ENCODE assay signal across 9 mouse cellular contexts in the genomic region with DNA sequence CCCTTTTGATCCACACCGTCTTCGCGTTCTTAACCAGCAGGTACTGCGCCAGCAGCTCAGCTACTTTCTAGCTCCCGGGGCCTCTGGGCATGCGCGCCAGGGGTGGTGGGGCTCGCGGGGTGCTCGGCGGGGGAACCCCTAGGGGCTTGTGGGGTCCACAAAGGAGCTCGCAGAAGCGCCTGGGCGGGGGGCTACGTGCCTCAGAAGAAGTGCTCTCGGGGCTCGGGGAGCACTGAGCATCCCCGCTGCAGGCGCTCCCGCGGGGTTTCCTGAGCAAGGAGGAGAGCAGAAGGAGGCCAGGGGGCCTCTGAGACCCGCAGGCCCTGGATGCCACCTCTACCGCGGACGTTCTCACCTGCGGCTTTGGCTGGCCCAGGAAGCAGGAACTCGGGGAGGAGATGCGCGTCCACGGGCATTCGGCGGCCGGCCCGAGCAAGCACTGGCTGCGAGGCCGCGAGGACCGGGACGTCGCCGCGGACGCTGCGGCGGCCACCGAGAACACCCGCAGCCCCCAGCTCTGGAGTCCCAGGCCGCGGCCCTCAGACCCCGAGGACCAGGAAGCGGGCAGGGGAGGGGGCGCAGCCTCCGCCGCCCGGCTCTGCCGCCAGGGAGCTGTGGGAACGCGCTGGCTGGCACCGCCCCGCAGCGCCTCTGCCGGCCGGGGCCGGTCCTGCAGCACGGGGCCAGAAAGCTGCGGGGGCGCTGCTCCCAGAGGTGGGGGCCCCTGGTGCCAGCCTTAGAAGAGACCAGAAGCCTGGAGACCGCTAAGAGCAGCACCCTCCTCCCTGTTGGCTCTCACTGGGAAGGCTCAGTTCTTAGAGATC. TPM values are rescaled to one million over a fixed set of nuclear protein-coding genes. Genes with fewer than 3 reads are reported as not detected.
DNase-seq lines count a peak whose midpoint lies in the region; ATAC-seq and TF ChIP-seq lines count a peak whose summit lies in the region.
"Had no signal": no experiment of that assay in that cellular context is flagged by ENCODE, and none has a peak within 500 bp of the region (broad histone marks: within the 10 kb centered on the region; RNA-seq: fewer than 3 reads in every experiment).

No protein-coding gene starts in this region.

- 23% methylated on average over 31 of the region's 68 CpGs for WGBS in intestine, postnatal 0 days
- WGBS in limb, embryonic 13.5 days: 19% methylated on average over 34 of the region's 68 CpGs
- WGBS in midbrain, postnatal 0 days: 13% methylated on average over 27 of the region's 68 CpGs

- H3K36me3 ChIP-seq in intestine, postnatal 0 days (ENCODE audit: control insufficient read depth, insufficient read depth): no peaks in the 10 kb centered on the region
- H3K36me3 ChIP-seq in limb, embryonic 13.5 days: no peaks in the 10 kb centered on the region
- H3K36me3 ChIP-seq in midbrain, postnatal 0 days (ENCODE audit: insufficient read depth, low read length): no peaks in the 10 kb centered on the region
- H3K36me3 ChIP-seq: G1E had no signal

- peak overlapping the region; percentile 40 for H3K9ac ChIP-seq in intestine, postnatal 0 days (ENCODE audit: low read depth, low read length)
- H3K9ac ChIP-seq in limb, embryonic 13.5 days: peak overlapping the region; percentile 74
- H3K9ac ChIP-seq in midbrain, postnatal 0 days (replicated peaks; ENCODE audit: low read length, poor library complexity, severe bottlenecking): peak overlapping the region; percentile 67

- H3K27me3 ChIP-seq in intestine, postnatal 0 days (replicated peaks; ENCODE audit: control insufficient read depth, insufficient read depth, low read length): 0 out of 2 replicates have a peak, but pooled peaks cover 3% of the 10 kb centered on the region
- peaks cover 42% of the 10 kb centered on the region for H3K27me3 ChIP-seq in limb, embryonic 13.5 days
- peaks cover 3% of the 10 kb centered on the region; the same call in 1 of the 2 replicates for H3K27me3 ChIP-seq in midbrain, postnatal 0 days (ENCODE audit: insufficient read depth, low read length)

- DNase-seq in gastrocnemius, postnatal 14 days: peak; percentile 20
- DNase-seq in gastrocnemius, adult 8-10 months (ENCODE audit: low spot score in 2 of 2): no peak
- peak; percentile 78 to 80 for DNase-seq in cerebellum, postnatal 10 days
- peak; percentile 43 to 65 for DNase-seq in frontal cortex, postnatal 25 days (ENCODE audit: low spot score in 2 of 2)
- DNase-seq in midbrain, postnatal 0 days (ENCODE audit: low spot score): peak; percentile 50
- DNase-seq in thymus, postnatal 0 days (ENCODE audit: low spot score): peak; percentile 24

- no peaks in the 10 kb centered on the region for H3K4me1 ChIP-seq in intestine, postnatal 0 days (replicated peaks; ENCODE audit: control insufficient read depth, insufficient read depth, low read length)
- H3K4me1 ChIP-seq in limb, embryonic 13.5 days: no peaks in the 10 kb centered on the region
- no peaks in the 10 kb centered on the region for H3K4me1 ChIP-seq in midbrain, postnatal 0 days (ENCODE audit: insufficient read depth, low read length)

- ATAC-seq in intestine, postnatal 0 days: 0 out of 2 replicates have a peak, but pooled peaks have one; percentile 41
- peak; percentile 76 for ATAC-seq in limb, embryonic 13.5 days (ENCODE audit: low FRiP score, low read depth)
- ATAC-seq in midbrain, postnatal 0 days (ENCODE audit: low FRiP score): peak; percentile 91

- TF ChIP-seq CTCF in intestine, postnatal 0 days (IDR thresholded peaks at IDR 0.05; ENCODE audit: low read depth): peak; percentile 73
- TF ChIP-seq CTCF in midbrain, postnatal 0 days (IDR thresholded peaks at IDR 0.05): peak; percentile 67

- no peaks in the 10 kb centered on the region for H3K9me3 ChIP-seq in intestine, postnatal 0 days (ENCODE audit: control insufficient read depth)
- no peaks in the 10 kb centered on the region for H3K9me3 ChIP-seq in limb, embryonic 13.5 days
- H3K9me3 ChIP-seq in midbrain, postnatal 0 days (ENCODE audit: low read length): no peaks in the 10 kb centered on the region
- H3K9me3 ChIP-seq: G1E had no signal

- no peak overlapping the region for H3K27ac ChIP-seq in intestine, postnatal 0 days (ENCODE audit: low read depth, low read length)
- H3K27ac ChIP-seq in limb, embryonic 13.5 days: no peak overlapping the region
- H3K27ac ChIP-seq in midbrain, postnatal 0 days (ENCODE audit: low read depth, low read length): peak overlapping the region; percentile 43; the same call in 1 of the 2 replicates

- peak overlapping the region; percentile 43 for H3K4me3 ChIP-seq in intestine, postnatal 0 days (ENCODE audit: low read depth, low read length)
- peak overlapping the region; percentile 58 for H3K4me3 ChIP-seq in limb, embryonic 13.5 days
- peak overlapping the region; percentile 58 for H3K4me3 ChIP-seq in midbrain, postnatal 0 days (ENCODE audit: low read depth, low read length)

- intact Hi-C loops in gastrocnemius, postnatal 14 days (cut with DNase I; ENCODE audit: low total_unique reads): no loop called here

- peak overlapping the region; percentile 81 for H3K4me2 ChIP-seq in intestine, postnatal 0 days (replicated peaks; ENCODE audit: low read depth)
- H3K4me2 ChIP-seq in limb, embryonic 13.5 days (replicated peaks): peak overlapping the region; percentile 69
- peak overlapping the region; percentile 57 for H3K4me2 ChIP-seq in midbrain, postnatal 0 days (ENCODE audit: low read depth, low read length, poor library complexity, severe bottlenecking)

RNA-seq across cellular contexts. Expression of a gene that starts 5.6 kb away (rescaled TPM):
- total RNA-seq in gastrocnemius, postnatal 14 days (2021): not detected
- not detected for total RNA-seq in gastrocnemius, adult 8-10 months (2022)
- polyA plus RNA-seq in intestine, postnatal 0 days (2015; fragmentation: Nextera tagmentation; extraction: Ambion mirVana): not detected in 2 replicates
- polyA plus RNA-seq in limb, embryonic 13.5 days (2015; fragmentation: Nextera tagmentation; extraction: Ambion mirVana): not detected in 2 replicates
- total RNA-seq in midbrain, postnatal 0 days (2014; rRNA removed): not detected in 2 replicates
- not detected in 2 replicates for polyA plus RNA-seq in midbrain, postnatal 0 days (2015; fragmentation: Nextera tagmentation; extraction: Ambion mirVana)
- polyA plus RNA-seq in thymus, postnatal 0 days (2015; fragmentation: Nextera tagmentation; extraction: Ambion mirVana): not detected in 2 replicates
- total RNA-seq: G1E had no signal
- polyA plus RNA-seq: G1E had no signal

RNA-seq across cellular contexts. Expression of a gene that starts 25.1 kb away (rescaled TPM):
- total RNA-seq in gastrocnemius, postnatal 14 days (2021): not detected
- not detected for total RNA-seq in gastrocnemius, adult 8-10 months (2022)
- not detected in 2 replicates for polyA plus RNA-seq in intestine, postnatal 0 days (2015; fragmentation: Nextera tagmentation; extraction: Ambion mirVana)
- polyA plus RNA-seq in limb, embryonic 13.5 days (2015; fragmentation: Nextera tagmentation; extraction: Ambion mirVana): not detected in 2 replicates
- not detected in 2 replicates for total RNA-seq in midbrain, postnatal 0 days (2014; rRNA removed)
- polyA plus RNA-seq in midbrain, postnatal 0 days (2015; fragmentation: Nextera tagmentation; extraction: Ambion mirVana): not detected in 2 replicates
- polyA plus RNA-seq in thymus, postnatal 0 days (2015; fragmentation: Nextera tagmentation; extraction: Ambion mirVana): not detected in 2 replicates
- total RNA-seq: G1E had no signal
- polyA plus RNA-seq: G1E had no signal

RNA-seq across cellular contexts. Expression of a gene that starts 25.3 kb away (rescaled TPM):
- not detected for total RNA-seq in gastrocnemius, postnatal 14 days (2021)
- total RNA-seq in gastrocnemius, adult 8-10 months (2022): not detected
- 0.34 and 0.69 TPM in 2 replicates for polyA plus RNA-seq in intestine, postnatal 0 days (2015; fragmentation: Nextera tagmentation; extraction: Ambion mirVana)
- polyA plus RNA-seq in limb, embryonic 13.5 days (2015; fragmentation: Nextera tagmentation; extraction: Ambion mirVana): 0.87 and 1.3 TPM in 2 replicates
- 0.88 and 2.4 TPM in 2 replicates for total RNA-seq in midbrain, postnatal 0 days (2014; rRNA removed)
- polyA plus RNA-seq in midbrain, postnatal 0 days (2015; fragmentation: Nextera tagmentation; extraction: Ambion mirVana): 4.7 and 6.0 TPM in 2 replicates
- 0.78 and 1.2 TPM in 2 replicates for polyA plus RNA-seq in thymus, postnatal 0 days (2015; fragmentation: Nextera tagmentation; extraction: Ambion mirVana)
- total RNA-seq: G1E had no signal
- polyA plus RNA-seq: G1E had no signal

Comparison
In these comparisons a context has a peak if more than half of its experiments do, and no peak if none do; other contexts are left out.
1. DNase-seq: peak in gastrocnemius, postnatal 14 days (single experiment), cerebellum, postnatal 10 days (2 of 2), frontal cortex, postnatal 25 days (2 of 2), midbrain, postnatal 0 days (single experiment) and thymus, postnatal 0 days (single experiment); none in gastrocnemius, adult 8-10 months (0 of 2).
2. ATAC-seq: peak in every context shown above with its lines; median percentile 91 in midbrain, postnatal 0 days; 76 in limb, embryonic 13.5 days; 41 in intestine, postnatal 0 days.
3. Peak in every context shown above with its lines, with median percentiles within 50 percentile points of each other: H3K4me2 ChIP-seq, H3K4me3 ChIP-seq and H3K9ac ChIP-seq.